Mouse (Mus musculus) urinary bladder, postnatal 25 days (tissue): ENCODE measurements around the gene Sema5b.
"Not testable (repeated sequence)": the region's sequence is repeated elsewhere in the genome, so short reads cannot be mapped to it uniquely, and the experiment has no call there.

Experiments
- DNase-seq: peaks from one replicate; pipeline ENCODE4 v3.0.0; 2022; ENCODE audit warnings: low spot score

Gene Sema5b

DNA sequence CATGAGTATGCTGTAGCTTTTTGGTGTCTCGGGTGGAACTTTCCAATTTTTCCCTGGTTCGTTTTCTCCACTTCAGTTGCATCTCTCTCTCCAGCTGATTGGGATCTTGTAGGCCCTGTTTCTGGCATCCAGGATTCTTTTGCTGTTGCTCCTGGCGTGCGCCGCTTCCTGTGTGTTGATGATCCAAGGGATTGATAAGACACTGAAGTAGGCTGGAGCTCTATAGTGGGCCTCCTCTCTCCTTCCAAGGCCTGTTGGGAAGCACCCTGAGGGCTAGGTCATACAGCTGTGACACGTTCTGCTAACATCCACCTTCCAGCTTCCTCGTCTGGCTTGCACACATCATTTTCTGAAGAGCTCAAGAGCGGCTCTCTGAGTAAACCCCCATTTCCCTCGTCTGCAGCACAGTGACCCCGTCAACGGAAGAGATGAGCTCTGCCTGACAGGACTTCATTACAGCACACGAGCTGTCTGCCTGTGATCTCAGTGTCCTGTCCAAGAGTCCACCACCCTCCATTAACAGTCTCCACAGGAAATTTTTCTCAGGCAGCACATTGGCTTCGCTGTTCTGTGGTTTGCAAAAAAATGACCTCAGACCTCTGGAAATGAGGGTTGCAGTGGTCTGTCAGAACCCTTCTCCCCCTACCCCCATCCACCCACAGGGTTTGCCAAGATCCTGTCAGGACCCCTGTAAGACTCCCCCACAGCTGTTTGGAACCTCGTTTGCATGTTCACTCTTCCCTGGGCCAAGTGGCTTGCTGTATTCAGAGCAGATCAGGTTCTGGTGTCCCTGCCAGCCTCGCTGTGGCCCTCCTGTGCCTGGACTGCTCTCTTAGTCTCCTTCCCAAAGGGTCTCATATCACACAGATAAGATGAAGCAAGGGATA, 14.9 kb downstream of the Sema5b start:
- DNase-seq, result no peak

DNA sequence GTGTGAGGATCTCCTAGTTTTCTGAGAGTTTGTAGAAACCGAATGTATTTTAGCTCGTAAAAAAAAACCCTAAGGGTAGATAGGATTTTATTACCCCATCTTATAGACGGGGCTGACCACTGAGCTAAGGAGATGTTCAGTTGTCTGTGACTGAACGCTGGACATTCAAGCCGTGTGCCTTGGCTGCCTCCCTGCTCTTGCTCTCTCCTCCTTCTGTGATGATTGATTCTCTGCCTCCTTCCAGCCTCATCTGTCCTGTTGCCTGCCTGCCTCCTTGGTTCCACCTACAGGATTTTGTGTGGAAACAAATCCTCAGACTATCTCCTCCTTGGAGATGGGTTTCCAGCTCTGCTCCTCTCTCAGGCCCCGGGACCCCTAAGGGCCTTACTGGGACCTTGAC, 16.1 kb downstream of the Sema5b start:
- no peak for DNase-seq

DNA sequence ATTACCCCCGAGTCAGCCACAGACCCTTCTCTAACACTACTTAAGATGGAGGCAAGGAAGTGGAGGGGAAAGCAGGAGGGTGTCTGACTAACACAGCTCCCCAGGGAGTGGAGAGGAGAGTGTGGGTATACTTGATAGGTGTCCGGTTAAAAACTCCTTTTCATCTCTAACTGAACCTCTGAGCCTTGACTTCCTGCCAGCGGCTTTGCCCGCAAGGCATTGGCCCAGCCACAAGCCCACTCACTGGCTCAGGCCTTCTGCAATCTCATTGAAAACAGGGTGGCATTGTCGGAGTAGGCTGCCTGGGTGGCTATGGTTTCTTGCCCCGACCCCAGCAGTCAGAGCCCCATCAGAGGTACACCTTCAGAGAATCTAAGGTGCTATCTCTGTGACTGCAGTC, 20.6 kb downstream of the Sema5b start:
- DNase-seq, result no peak

DNA sequence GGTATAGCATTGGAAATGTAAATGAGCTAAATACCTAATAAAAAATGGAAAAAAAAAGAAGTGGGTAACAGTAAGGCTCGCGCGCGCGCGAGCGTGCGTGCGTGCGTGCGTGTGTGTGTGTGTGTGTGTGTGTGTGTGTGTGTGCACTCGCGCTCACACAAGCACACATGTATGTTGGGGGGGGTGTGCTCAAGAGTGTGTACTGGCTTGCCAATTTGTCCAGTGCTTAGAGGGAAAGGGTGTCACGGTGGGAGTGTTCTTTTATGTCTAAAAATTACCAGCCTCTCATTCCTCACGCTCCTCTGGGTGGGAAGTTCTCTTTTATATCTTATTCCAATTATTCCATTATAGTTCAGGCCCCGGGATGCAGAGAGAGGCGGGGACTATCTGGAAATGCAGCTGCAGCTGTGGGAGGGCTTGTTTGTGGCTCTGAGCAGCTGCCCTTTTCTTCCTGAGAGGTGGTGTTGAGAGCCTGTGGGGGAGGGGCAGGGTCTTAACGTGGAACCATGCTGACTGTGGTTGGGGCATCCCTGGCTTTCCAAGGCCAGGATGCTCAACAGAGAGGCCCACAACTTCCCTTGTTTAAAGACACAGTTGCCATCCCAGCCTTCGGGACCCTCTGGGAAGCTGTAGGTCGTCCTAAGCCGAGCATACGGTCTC, 23.4 kb downstream of the Sema5b start:
- no peak for DNase-seq

DNA sequence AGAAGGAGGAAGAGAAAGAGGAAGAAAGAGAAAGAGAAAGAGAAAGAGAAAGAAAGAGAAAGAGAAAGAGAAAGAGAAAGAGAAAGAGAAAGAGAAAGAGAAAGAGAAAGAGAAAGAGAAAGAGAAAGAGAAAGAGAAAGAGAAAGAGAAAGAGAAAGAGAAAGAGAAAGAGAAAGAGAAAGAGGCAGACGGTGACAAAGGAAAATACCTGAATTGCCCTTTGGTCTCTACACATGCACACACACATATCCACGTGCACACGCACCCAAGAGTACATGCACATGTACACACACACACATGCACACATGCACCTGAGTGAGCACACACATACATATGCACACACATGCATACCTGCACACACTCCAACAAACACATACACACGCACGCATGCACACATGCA, 24.7 kb downstream of the Sema5b start:
- not testable (repeated sequence) for DNase-seq

DNA sequence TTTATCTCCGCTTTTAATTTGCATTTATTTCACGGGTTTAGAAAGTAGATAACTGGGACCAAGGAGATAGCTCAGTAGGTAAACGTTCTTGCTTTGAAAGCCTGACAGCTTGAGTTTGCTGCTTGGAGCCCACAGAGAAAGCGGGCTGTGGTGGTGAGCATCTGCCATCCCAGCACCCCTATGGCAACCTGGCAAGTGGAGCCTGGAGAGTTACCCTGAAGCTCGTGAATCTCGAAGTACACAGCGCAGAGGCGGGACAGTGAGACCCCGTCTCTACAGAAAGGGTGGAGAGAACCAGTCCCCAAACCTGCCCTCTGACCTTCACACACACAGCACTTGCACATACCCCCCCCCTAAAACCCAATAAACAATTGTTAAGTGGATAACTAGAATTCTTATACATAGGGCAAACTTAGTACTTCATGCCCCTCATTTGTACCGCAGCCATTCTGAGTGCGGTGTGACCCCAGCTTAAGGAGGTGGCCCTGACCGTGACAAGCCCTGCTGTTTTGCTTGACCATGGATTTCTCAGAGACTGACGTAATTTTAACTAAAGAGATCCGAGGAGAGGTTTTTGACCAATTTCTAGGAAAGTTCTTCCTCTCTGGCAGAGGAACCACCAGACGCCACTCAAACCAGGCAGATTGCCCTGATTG, 27.4 kb downstream of the Sema5b start:
- no peak for DNase-seq

DNA sequence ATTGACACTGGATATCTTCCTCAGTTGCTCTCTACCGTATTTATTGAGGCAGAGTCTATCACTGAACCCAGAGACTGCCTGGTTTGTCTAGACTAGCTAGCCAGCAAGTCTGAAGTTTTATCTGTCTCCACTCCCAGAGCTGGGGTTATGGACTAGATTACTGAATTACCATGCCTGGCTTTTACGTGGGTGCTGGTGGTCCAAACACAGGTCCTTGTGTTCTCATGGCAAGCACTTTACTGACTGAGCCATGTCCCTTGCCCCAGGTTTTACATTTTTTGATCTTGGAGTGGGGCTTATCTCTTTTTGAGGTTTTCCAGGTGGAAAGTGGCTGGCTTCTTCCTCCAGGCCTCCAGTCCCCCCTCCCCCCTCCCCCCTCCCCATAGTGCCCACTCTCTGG, 28.4 kb downstream of the Sema5b start:
- no peak for DNase-seq

DNA sequence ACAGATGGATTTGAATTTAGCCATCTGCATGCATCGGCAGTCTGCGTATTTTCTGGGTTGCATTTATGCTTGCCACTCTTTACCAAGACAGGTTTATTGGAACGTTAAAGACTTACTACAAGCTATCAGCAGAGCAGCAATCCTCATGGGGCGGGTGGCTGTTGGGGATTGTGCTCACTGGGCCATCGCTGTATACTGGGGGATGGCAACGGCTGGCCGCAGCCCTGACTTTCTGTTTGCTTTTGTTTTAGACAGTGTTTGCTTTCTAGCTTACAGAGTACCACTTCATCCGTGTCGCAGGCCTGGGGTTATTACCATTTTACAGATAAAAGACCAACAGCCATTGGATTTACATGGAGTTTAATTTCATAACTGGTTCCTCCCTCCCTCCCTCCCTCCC, 28.8 kb downstream of the Sema5b start:
- DNase-seq, result no peak

DNA sequence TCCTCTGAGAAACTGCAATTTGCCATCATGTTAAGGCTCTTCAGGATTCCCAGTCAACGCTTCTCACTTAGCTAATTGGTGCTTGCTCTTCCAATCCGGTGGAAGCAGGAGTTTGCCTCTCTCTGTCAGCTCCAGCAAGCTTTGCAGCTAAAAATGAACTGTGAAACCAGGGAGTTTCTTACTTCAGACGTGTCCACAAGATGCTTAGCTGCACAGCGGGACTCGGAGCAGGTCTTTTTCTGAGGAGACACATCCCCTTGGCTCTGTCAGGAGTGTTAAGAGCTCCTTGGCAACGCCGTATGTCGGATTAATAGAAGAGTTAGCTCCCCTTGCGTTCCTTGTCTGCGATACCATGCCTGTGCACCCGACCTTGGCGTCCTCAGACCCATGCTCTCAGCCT, 29.7 kb downstream of the Sema5b start:
- no peak for DNase-seq

DNA sequence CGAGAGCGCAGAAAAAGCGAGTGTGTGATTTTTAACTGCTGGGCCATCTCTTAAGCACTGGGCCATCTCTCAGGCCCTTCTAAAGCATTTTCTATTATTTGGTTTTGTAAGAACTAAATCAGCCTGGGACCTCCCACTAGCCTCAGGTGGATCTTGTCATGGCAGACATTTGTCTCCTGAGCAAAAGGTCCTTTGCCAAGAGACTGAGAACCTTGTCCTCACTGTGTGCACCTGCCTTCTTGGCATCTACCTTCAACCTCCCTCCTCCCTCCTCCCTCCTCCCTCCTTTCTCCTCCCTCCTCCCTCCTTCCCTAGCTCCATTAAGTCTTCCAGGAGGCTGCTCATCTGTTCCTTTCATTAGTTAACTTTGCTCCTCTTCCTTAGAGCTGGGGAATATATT, 32.6 kb downstream of the Sema5b start:
- no peak for DNase-seq

DNA sequence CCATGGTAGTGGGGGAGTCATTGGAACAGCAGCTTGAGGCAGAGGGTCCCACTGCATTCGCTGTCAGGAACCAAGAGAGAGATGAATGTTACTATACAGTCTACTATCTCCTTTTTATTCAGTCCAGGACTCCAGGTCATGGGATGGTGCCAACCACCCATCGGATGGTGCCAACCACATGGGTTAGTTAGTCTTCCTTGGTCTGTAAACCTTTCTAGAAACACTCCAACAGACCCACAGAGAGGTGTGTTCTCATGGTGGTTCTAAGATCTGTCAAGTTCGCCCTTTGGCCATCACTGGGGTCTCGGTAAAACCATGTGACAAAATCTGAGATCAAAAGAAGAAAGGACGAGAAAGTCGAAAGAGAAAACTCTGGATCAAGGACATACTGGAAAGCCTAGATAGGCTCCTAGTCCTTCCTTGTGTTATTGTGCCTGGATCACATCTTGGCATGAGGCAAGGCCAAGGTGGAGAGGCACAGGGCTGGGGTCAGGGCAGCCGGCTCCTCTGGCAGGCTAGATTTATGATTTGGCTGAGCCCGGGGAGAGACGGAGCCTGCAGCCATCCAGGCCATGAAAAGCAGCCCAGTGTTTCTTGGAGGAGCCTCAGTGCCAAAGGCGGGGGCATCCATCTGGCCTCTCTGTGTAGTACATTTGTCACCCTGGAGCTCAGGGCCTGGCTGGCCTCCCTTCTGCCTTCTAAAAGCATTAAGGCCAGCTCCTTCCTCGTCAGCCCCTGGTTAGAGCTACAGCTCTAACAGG, 36.4 kb downstream of the Sema5b start:
- DNase-seq, result no peak

DNA sequence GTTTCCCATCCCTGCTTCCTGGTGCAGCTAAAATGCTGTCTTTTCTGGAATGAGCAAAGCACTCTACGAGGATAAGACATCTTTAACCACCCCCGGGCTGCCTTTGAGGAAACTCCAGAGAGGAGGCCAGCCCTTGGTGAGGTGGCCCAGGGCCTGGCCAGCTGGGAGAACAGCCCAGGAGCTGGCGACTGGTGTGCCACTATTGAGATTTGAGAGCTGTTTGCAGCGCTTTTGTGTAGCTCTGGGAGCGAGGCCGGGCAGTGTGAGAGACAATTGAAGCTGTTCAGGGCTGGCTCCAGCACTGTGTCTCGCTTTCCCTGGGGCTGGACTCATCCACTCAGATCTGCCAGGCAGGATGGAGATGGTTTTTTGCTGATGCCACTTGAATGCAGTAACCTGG, 40.4 kb downstream of the Sema5b start:
- no peak for DNase-seq

DNA sequence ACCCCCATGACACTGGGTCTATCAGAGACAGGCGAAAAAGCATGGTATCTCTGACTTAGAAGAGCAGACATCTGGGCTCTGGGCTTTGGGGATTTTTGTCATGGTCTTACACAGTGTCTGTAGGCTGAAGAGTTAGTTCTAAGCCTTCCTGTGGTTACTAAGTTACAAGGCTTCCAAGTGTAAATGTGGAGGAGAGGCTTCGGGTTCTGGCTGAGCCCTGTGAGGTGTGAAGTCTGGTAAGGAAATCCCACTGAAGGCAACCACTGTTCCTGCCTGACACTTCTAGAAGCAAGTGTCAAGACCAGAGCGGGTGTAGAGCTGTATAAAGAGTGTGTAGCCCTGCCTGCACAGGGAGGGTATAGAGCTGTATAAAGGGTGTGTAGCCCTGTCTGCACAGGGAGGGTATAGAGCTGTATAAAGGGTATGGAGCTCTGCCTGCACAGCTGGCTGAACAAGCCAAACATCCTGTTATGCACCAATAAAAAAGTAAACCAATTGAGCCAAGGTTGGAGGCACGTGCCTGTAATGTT, 42.7 kb downstream of the Sema5b start:
- no peak for DNase-seq

DNA sequence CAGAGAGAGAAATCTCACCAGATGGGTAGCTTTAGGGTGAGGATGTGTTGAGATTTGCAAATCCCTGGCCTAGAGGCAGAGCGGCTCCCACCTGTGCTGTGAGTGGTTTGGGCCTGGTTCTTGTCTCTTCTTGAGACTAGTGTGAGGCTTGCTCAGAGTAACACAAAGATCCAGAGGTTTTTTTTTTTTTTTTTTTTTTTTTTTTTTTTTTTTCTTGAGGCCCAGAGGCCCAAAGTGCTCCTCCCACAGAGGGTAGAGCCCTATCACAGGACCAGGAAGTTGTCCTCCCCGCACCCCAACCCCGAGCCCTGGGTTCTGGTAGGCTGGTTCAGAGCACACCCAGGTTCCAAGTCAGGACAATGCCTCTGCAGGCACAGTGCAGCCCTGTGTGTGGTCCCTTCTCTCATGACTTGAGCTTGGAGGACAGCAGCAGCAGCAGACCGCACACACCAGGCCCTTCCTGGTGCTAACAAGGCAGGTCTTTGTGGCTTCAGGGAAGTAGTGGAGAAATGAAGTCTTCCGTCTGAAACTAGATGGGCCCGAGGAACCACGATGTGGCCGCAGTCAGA, 44.3 kb downstream of the Sema5b start:
- DNase-seq, result no peak

DNA sequence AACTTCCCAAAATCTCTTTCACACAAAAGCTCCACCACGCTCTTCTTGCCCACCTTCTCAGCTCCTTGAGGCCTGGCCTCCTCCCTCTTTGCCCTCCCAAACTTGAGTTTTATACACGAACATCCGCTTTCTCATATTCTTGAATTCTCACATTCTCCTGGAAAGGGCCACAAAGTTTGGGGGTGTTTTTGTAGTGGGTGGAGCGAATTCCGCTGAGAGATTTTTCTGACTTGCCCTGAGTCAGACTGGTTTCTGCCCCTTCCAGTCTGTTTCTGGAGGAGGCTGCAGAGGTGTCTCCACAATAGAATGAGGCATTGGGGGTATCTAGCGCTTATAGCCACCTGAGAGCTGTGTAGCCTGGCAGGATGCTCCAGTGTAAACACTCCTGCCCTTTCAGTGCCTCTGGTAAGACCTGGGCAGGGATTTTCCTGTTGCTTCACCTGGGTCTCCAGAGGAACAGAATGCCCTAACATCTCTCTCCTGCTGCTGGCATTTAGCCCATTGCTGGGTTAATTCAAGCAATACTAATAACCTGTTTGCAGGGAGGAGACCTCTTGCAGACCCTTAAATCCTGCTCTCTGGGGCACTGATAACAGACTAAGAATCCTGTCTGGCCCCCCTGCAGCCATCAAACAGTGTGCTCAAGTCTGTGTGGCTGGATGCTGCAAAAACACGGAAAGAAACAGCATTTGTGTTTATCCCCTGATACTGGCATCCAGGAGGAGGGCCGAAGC, 46.3 kb downstream of the Sema5b start:
- no peak for DNase-seq

DNA sequence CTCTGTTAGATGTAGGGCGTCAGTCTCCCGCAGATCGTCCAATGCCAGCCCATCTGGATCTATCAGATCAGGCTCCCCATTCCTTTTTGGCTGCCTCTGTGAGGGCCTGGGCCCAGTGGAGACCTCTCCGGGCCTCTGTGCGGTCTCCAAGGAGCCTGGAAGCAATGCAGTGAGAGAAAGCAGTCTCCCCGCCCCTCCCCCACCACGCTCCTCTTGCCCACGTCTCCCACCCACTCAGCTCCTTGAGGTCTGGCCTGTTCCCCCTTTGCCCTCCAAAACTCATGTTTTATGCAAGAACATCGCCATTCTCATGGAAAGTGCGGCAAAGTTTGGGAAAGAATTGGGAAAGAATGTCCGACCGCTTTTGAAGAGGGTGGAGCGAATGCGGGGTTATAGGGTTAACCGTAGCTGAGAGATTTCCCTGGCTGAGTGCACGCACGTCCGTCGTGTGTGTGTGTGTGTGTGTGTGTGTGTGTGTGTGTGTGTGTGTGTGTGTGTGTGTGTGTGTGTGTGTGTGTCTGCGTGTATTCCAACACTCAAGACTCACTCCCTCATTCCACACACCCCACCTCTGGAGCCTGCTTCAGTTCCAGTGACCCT, 47.0 kb downstream of the Sema5b start:
- DNase-seq, result no peak

DNA sequence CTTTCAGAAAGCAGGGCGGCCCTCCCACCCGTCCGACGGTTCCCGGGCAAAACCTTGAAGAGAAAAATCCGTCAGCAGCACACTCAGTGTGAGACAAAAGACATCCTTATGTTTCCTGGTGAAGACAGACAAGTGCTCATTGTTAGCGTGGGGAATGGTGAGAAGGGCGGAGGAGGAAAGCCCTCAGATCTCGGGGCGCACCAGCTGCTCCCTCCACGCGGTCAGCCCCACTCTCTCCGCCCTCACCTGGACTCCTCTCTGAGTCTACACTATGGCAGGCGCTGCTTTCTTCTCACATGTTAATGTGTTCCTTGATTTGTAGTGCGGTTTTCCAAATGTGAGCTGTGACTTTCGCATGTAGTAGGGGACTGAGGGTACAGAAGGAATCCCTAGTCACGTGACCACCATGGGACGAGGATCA, 47.8 kb downstream of the Sema5b start:
- DNase-seq, result no peak

DNA sequence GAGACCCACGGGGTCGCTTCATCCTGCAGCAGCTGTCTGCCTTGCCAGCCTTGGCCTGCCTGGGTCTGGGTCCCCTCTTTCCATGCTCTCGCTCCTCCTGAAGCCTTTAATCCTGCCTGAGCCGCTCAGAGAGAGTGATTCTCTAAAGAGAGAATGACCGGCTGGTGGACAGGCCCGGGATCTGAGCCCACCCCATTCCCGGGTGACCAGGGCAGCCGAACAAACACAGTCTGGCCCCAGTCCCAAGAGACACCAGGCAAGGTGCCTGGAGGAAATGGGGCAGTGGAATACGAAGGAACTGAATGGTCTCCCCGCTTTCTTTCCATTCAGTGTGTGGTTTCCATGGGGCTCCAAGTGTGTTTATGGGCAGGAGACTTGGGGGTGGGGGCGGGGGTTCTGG, 50.8 kb downstream of the Sema5b start:
- DNase-seq, result no peak

DNA sequence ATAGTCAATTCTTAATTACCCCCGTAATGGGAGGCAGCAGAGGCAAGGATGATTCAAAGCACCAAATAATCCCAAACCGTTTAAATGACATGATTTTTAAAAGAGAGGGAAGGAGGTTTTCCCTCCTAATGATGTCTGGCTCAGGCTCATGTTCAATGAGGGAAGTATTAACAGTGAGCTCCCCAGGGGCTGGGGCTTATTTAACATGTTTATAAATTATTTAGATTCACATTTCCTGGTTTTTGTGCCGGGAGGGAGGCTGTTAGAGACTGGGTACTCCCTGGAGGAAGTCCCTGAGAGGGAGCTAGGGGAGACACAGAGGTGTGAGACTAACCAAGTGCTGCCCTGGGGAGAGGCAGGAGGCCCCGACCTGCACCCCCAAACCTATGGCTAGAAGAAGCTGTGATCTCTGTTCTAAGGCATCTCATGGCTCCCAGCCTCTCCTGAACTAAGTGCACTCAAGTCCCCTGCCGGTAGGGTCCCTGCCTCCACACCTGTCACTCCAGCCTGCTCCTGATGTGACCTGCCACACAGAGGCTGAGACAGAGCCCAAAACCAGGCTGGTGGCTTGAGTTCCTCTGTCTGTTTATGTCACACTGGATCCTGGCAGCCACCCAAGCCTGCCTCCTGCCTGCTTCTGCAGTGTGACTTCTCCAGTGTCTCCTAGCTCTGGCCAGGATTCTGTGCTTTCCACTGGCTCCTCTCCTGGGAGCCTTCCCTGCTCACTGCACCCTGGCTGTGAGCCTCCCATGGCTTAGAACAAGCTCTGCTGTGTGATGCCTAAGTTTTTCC, 51.5 kb downstream of the Sema5b start:
- DNase-seq, result no peak

DNA sequence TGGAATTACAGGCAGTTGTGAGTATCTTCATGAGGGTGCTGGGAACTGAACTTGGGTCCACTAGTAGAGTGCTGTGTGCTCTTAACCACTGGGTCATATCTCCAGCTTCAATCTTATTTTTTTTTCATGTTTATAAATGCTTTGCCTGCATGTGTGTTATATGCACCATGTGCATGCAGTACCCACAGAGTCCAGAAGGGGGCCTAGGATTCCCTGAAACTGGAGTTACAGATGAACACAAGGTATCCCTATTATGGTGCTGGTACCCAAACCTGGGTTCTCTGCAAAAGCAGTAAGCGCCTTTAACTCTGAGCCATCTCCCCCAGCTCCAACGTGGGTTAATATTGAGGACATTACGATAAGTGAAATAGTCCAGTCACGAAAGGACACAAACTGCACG, 52.5 kb downstream of the Sema5b start:
- DNase-seq, result no peak
